Mouse (Mus musculus) left cerebral cortex, adult 9 months (tissue): ENCODE results near the gene Rab3d.
"Not testable (repeated sequence)": the region's sequence is repeated elsewhere in the genome, so short reads cannot be mapped to it uniquely, and the experiment has no call there.

ENCODE experiments used
- DNase-seq, 2 experiments: peaks; one replicate each; pipeline ENCODE4 v3.0.0; 2022; ENCODE audit warnings: low spot score in 2 of 2

Gene Rab3d

DNA sequence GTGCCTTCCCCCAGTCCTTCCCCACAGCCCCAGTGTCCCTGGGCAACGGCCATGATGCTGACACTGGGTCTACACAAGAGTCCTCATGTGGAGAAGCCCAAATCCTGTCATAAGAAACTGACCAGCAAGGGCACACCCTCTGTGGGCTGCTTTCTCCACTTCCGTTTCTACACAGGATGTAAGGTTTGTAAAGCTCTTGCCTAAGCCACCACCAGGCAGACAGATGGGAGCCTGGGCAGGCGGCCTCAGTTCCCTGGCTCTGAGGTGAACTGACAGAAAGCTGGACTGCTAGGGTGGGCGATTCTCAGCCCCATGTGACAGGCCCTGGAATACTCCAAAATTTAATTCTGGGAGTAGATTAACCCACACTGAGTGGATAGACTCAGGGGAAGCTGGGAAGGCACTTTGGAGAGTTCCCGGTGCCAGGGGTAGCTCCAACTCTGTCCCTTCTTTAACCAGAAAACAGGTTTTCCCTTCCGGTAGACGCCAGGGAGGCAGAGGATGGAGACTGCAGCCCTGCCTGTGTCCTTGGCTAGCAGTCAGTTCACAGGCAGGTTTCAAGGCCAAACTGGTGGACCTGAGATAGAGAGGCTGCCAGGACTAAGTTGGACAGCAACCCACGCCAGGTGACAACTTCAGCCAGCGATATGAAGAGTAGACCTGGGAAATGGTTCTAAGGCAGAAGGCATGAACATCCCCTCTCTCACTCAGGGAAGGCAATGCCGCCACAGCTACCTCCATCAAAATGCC lies 8.3 kb downstream of the Rab3d start:
- no peak for DNase-seq

DNA sequence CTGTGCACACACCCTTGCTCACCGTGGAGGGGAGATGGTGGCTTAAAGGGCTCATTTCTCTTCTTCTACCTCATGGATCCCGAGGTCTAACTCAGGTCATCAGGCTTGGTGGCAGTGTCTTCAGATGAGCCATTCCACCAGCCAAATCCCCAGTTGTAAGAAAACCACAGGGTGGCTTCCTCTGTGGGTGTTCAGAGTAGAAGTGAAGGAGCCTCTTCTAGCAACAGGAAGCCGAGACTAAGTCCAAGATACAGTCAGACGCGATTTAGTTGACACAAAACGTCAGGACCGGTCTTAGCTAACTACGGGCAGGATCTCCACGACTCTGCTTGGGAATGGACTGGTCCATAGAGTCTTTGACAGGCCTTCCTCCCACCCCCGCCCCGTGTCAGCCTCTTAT lies 9.8 kb downstream of the Rab3d start:
- no peak for DNase-seq

DNA sequence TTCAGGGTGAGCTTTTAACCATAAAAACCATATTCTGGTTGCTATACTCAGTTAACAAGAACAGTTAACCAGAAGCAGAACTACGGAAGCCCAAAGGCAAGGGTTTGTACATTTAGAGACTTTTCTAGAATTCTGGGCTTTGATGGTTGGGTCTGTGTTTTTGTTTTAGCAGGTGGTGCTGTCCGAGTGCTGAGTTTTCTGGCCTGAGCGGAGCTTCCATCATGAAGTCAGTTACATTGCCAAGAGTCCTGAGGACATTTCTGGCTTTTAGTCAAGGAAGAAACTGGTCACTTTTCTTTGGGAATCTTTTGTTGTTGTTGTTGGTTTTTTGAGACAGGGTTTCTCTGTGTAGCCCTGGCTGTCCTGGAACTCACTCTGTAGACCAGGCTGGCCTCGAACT lies 14.0 kb downstream of the Rab3d start:
- no peak for DNase-seq

DNA sequence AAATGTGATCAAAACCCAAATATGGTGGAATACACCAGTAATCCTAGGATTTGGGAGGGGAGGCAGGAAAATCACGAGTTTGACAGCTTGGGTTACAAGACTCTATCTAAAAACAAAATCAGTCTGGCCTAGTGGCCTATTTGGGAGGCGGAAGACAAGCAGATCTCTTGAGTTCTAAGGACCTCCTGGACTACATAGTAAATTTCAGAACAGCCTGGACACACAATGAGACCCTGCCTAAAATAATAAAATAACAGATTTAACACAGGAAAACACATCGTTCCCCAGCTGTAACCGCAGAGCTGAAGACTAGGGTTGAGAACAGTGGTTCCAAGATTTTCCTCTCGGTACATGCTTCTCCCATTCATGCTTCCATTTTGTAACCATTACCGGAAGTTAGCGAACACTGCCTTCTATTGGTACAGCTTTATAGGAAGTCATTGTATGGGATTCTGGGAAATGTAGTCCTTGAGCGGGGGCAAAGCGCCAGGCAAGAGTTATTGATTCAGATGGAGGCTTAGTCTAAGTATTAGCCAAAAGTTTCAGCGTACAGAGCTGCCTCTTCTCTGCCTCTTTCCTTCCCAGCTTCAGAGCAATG lies 16.7 kb downstream of the Rab3d start:
- peak; percentile 55 to 79 for DNase-seq

DNA sequence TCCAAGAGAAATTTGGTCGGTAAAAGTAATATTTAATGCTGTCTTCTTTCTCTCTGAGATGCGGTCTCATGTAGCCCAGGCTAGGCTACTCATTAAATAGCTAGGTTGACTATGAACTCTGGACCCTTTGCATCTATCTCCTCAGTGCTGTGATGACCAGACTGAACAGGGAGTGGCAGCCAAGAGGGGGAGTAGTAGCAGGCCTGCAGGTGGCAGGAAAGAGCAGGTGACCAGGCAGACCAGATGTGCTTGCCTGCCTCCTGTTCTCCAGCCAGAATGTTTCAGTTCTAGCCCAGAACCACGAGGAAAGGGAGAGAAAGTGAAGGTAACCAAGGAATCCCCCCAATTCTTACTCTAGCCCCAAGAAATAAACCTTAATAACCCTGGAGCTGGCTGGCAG lies 28.8 kb downstream of the Rab3d start:
- DNase-seq, result no peak

DNA sequence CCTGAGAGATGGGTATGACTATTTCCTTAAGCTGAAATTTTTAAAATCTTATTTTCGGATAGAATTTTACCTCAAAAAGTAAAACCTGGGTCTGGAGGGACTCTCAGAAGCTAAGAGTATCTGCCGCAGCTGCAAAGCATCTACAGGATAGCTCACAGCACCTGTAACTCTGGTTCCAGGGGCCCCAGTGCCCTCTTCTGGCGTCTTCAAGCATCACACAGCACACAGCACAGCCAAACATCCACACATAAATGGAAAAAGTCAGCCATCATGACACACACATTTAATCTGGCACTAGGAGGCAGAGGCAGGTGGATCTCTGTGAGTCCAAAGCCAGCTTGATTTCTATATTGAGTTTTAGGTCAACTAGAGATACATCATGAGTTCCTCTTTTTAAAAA lies 41.4 kb downstream of the Rab3d start:
- DNase-seq, result no peak

DNA sequence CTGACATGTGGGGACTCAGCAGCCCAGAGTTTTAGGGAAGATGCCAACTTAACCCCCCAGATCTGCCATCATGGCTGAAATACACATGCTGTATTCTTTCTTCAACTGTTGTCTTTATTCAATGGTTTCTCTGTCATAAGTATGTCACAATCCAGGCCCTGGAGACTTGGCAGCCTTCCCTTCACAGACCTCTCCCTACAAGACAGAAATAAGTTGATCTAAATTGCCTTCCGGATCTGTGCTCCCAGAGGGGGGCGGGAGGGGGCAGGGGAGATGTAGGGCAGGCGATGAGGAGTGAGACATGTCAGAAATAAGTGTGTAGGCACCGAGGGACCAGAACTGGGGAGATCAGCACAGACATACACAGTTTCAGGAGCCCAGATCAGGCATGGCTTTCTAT lies 45.8 kb downstream of the Rab3d start:
- DNase-seq, result no peak

DNA sequence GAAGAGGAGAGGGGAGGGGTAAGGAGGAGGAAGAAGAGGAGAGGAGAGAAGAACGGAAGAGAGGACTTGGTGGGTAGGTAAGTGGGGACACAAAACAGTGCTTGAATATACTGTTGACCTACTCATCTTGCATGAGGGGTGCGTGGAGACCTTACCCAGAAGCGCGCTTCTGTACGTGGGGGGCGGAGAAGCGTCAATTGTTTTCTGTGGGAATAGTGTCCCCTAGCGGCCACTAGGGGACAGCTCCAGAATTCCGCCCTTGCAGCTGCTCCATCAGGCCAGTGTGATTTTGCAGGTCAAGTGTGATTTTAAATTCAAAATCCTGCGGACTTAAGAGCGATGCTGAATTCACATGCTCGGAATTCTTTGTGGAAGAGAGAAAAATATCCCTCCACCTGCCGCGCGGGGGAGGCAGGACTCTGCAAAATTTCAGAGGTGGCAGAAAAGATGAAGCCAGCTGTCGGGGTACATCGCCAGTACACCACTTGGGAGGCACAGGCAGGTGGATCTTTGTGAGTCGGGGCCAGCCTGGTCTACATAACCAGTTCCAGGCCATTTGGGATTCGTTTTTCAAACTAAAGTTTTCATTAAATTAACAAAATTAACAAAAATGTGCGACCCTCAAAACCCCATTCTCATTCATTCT lies 47.0 kb downstream of the Rab3d start:
- DNase-seq, result peak in 1 of 2 experiments; percentile 30

DNA sequence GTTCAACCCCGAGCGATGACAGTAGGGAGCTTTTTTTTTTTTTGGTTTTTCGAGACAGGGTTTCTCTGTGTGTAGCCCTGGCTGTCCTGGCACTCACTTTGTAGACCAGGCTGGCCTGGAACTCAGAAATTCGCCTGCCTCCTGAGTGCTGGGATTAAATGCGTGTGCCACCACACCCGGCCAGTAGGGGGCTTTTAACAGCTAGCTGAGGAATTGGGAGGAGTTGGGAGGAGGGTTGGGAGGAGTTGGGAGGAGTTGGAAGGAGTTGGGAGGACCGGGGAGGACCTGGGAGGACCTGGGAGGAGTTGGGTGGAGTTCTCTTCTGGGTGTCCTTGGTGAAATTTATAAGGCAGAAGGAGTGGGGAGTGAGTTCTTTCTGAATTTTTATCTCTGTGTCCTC lies 48.7 kb downstream of the Rab3d start:
- DNase-seq, result peak in 1 of 2 experiments; percentile 36

DNA sequence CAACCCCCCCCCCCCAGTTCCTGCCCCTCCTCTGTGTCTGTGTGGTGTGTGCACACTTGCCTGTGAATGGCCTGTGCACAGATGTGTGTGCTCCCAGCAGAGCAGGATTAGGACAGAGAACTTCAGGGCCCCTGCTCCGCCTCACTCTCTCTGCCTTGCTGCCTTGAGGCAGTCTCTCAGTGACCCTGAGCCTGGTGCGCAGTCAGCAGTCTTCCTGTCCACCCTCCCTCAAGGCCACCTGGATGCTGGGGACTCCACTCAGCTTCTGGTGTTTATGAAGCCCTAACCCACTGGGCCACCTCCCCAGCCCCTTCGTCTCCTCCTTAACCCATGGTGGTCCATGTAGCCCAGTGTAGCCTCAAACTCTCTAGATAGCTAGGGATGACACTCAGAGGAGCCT lies 50.3 kb downstream of the Rab3d start:
- no peak for DNase-seq

DNA sequence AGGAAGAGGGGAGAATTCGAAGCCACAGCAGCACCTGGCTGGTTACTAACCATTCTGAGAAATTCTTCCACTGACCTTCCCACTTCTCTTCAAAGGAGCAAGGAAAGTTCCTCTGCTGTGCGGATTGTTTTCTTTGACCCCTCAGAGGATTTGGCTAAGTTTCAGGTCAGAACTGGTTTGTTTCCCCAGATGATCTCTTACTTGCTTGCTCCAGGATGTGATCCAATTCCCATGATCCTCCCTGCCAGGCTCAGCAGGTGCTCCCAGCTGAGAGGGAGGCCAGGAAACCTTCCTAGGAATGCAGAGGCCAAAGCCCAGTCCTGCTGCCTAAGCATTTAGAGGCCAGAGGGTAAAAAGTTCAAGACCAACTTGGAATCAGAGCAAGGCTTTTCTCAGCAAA lies 51.4 kb downstream of the Rab3d start:
- DNase-seq, result no peak

DNA sequence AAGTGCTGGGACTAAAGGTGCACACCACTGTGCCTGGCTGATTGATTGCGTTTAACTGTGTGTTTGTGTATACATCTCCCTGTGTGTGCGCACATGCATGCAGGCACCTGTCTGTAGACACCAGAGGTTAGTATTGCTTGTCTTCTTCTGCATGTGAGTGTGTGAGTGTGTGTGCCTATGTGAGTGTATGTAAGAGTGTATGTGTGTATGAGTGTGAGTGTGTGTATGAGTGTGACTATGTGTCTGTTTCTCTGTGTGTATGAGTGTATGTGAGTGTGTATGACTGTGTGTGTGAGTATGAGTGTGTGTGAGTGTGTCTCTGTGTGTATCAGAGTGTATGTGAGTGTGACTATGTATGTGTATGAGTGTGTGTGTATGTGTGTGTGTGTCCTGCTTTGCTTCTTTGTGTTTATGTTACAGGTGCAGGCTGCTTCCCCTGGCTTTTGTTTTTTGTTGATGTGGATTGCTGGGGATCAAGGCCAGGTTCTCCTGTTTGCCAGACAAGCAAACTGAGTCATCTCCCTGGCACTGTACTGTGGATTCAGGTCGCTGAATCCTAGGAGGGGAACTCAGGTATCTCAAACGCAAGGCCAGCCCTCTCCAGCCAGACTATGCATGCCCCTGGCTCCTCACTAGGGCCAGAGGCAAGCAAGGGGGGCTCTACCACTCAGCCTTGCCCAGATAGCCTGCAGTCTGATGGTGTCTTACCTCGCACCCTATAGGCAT lies 52.2 kb downstream of the Rab3d start:
- DNase-seq, result no peak

DNA sequence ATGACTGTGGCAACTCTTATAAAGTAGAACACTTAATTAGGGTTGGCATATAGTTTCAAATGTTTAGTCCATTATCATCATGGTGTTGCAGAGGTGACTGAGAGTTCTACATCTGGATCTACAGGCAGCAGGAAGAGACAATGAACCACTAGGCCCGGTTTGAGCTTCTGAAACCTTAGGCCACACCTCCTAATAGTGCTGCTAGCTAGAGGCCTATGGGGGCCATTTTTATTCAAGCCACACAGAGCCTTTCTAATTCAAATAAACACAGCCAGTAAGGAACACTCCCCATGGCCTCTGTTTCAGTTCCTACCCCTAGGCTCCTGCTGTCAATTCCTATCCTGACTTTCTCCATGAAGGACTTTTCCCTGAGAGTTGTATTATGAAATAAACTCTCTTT lies 55.8 kb downstream of the Rab3d start:
- DNase-seq, result no peak

DNA sequence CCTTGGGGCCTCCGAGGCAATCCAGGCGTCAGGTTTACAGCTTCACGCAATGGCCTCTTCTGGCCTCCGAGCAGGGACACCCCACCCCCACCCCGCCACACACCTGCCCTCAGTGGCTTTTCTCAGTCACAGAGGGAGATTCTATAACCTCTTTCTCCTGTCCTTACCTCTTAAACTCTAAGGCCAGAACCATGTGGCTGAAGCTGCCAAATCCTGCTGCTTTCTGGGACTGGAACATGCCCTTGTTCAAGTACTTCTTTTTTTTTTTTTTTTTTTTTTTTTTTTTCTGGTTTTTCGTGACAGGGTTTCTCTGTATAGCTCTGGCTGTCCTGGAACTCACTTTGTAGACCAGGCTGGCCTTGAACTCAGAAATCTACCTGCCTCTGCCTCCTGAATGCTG lies 57.6 kb downstream of the Rab3d start:
- DNase-seq, result not testable (repeated sequence)

DNA sequence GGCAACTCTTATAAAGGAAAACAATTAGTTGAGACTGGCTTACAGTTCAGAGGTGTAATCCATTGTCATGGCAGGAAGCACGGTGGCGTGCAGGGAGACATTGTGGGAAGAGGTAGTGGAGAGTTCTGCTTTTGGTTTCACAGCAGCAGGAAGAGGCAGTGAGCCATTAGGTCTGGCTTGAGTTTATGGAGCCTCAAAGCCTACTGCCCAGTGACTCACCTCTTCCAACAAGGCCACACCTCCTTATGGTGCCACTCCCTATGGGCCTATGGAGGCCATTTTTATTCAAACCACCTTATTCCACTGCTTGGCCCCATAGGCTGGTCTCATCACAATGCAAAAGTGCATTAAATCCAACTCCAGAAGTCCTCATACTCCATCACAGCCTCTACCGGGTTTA lies 58.4 kb downstream of the Rab3d start:
- no peak for DNase-seq

DNA sequence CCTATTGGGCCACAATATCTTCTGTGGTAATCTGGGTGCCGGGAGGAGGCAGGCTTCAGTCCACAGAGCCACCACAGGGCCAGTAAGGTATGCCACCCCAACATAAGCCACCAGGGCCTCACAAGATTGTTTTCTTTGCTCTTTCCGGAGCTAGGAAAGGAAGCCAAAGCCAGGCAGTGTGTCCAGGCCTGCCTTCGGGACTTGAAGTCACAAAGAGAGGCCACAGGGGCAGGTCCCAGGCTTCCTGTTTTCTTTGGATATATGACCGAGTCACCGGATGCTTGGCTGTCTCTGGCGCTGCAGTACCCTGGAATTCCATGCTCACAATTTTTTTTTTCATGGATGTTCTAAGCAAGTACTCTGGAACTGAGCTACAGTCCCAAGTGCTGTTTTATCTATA lies 59.9 kb downstream of the Rab3d start:
- DNase-seq, result no peak

DNA sequence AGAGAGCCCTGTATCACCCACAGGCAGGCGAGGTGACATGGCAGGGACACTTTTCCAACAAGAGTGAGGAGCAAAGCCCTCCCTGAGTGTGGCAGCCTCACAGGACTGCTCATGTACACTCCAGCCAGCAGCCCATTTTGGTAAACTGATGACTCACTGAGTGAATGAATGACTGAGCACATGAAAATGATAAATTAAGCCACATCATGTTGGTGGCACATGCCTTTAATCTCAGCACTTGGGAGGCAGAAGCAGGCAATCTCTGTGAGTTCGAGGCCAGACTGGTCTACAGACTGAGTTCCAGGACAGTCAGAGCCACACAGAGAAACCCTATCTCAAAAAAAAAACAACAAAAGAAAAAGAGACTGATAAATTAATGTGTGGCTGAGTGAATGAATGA lies 60.5 kb downstream of the Rab3d start:
- DNase-seq, result no peak
